Mouse (Mus musculus) limb, embryonic 14.5 days (tissue): ENCODE data around the gene Cdc42bpa. TPM values are rescaled to one million over a fixed set of nuclear protein-coding genes. Genes with fewer than 3 reads are reported as not detected.

ENCODE experiments used
- ATAC-seq: fragments of 200-750 bp; cut with Nextera tagmentation; 2 replicates; pipeline ENCODE4 v1.8.0; 2017; ENCODE audit warnings: low read depth, moderate number of reproducible peaks, moderate TSS enrichment; ENCODE audit not compliant: low FRiP score
- DNase-seq: peaks from one replicate; pipeline ENCODE4 v3.0.0-alpha.2; 2015; ENCODE audit warnings: low spot score
- H3K27ac ChIP-seq: fragments of 300-500 bp; sonication (generic); replicated peaks from 2 replicates; pipeline ENCODE4 v1.5.1; 2014; ENCODE audit warnings: low read depth, mild to moderate bottlenecking, low read length, moderate library complexity, mixed read lengths
- H3K27me3 ChIP-seq: fragments of 300-500 bp; sonication (generic); 2 replicates; pipeline ENCODE4 v1.6.1; 2014; ENCODE audit warnings: low read length, mixed read lengths; ENCODE audit not compliant: control insufficient read depth, insufficient read depth
- H3K36me3 ChIP-seq: fragments of 300-500 bp; sonication (generic); 2 replicates; pipeline ENCODE4 v1.6.1; 2014; ENCODE audit warnings: mild to moderate bottlenecking, low read length, moderate library complexity, mixed read lengths; ENCODE audit not compliant: control insufficient read depth, insufficient read depth
- H3K4me1 ChIP-seq: fragments of 300-500 bp; sonication (generic); 2 replicates; pipeline ENCODE4 v1.6.1; 2014; ENCODE audit warnings: antibody characterized with exemption, low read length, mixed read lengths; ENCODE audit not compliant: control insufficient read depth, insufficient read depth
- H3K4me2 ChIP-seq: fragments of 300-500 bp; sonication (generic); replicated peaks from 2 replicates; pipeline ENCODE4 v1.6.1; 2014; ENCODE audit warnings: low read depth, mild to moderate bottlenecking, low read length, moderate library complexity; ENCODE audit not compliant: severe bottlenecking
- H3K4me3 ChIP-seq: fragments of 300-500 bp; sonication (generic); replicated peaks from 2 replicates; pipeline ENCODE4 v1.5.1; 2014; ENCODE audit warnings: low read length
- H3K9ac ChIP-seq: fragments of 300-500 bp; sonication (generic); 2 replicates; pipeline ENCODE4 v1.6.1; 2014; ENCODE audit warnings: mild to moderate bottlenecking, low read depth, low read length, moderate library complexity; ENCODE audit not compliant: severe bottlenecking
- H3K9me3 ChIP-seq: fragments of 300-500 bp; sonication (generic); 2 replicates; pipeline ENCODE4 v1.6.1; 2016; ENCODE audit warnings: low read length; ENCODE audit not compliant: control insufficient read depth
- POLR2A ChIP-seq: fragments of 200-500 bp; IDR thresholded peaks from 2 replicates; pipeline ENCODE4 v1.8.0; 2012; ENCODE audit warnings: inconsistent platforms, mild to moderate bottlenecking, moderate library complexity, borderline replicate concordance; ENCODE audit not compliant: insufficient read depth, insufficient read length; ENCODE audit errors: extremely low read depth
- WGBS: fragments of 180-500 bp; shearing (Covaris S2); extraction: QIAGEN DNeasy Blood & Tissue Kit; methylation state at CpG from one replicate; pipeline ENCODE4 v1.1.7; 2014; 5-methylcytosine and 5-hydroxymethylcytosine counted together
- polyA plus RNA-seq, 2 experiments: library from polyadenylated mRNA; depleted of rRNA in 1 of 2; stranded (reverse) in 1 of 2; unstranded in 1 of 2; fragments of >200 nt; fragmentation: Nextera tagmentation in 1 of 2; extraction: Ambion mirVana in 1 of 2; gene quantifications; 2 replicates each; pipeline versions ENCODE4 v1.2.1 to v1.2.3; 2012 to 2014

Gene Cdc42bpa
- polyA plus RNA-seq, 2 experiments, result 16.8 to 29.1 TPM

DNA sequence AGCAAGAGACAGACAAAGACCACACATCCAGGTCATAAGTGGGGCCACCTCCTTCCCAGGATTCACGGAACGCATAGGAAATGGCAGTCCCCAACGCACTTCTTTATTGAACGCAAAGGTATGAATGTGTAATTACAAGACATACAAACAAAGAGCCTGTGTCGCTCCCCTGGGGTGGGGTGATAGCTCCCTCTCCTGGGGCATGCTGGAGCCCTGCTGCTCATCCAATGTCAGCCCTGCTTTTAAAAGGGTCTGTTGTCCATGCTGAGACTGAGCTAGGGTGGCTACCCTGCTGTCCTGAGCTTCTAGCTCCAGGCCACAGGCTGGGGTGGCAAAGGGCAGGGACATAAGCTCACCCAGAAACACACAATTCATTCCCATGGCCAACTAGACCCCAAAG, 206.3 kb downstream of the Cdc42bpa start:
- no peak overlapping the region for H3K4me2 ChIP-seq
- no peak overlapping the region for H3K27ac ChIP-seq
- peaks cover 34% of the 10 kb centered on the region for H3K36me3 ChIP-seq
- DNase-seq (no peak), ATAC-seq (no peak)
- no peaks in the 10 kb centered on the region for H3K9me3 ChIP-seq
- no peaks in the 10 kb centered on the region for H3K4me1 ChIP-seq
- TF ChIP-seq POLR2A, result no peak
- WGBS, result 88% methylated on average over 5 of the region's 5 CpGs
- no peak overlapping the region for H3K9ac ChIP-seq
- H3K4me3 ChIP-seq, result no peak overlapping the region
- H3K27me3 ChIP-seq, result no peaks in the 10 kb centered on the region

DNA sequence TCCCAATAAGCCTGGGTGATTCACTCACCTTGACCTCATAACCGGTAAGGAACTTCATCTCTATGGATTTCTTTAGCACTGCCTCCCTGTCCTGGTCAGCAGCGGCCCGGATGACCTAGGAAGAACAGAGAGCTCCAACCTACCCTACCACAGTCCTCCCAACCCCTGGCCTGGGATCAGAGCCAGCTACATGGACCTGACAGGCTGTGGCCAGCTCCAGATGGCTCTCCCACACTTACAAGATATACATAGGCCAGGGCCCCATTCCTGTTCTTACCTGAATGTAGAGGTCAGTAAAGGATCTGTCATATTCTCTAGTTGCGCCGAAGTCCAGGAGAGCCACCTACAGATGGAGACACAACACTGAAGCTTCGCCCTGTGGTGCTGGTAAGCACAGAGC, 208.0 kb downstream of the Cdc42bpa start:
- DNase-seq (no peak), ATAC-seq (no peak)
- Histone ChIP-seq H3K4me2 (no peak overlapping the region), H3K36me3 (peaks cover 18% of the 10 kb centered on the region), H3K27me3 (no peaks in the 10 kb centered on the region), H3K27ac (no peak overlapping the region), H3K9me3 (no peaks in the 10 kb centered on the region), H3K4me3 (no peak overlapping the region), H3K9ac (no peak overlapping the region), H3K4me1 (no peaks in the 10 kb centered on the region)
- no peak for TF ChIP-seq POLR2A
- 91% methylated on average over 6 of the region's 6 CpGs for WGBS

DNA sequence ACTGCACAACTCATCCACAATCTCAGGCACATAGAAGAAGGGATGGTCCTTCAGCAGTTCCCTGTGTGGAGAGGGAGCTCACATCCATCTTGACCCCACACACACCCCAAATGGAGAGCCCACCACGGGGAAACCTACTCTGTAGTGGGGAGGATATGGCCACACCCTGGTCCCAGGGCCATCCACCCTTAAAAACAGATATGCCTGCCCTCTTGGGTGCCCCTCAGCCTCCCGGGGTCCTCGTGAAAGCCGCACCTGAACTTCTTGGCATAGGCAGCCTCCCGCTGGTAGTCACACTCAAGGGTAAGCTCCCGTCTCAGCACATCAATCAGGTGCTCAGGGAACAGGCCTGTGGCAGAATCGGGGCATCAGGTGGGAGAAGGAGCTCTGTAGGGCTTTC, 208.9 kb downstream of the Cdc42bpa start:
- no peak for TF ChIP-seq POLR2A
- Histone ChIP-seq H3K4me3 (no peak overlapping the region), H3K9me3 (no peaks in the 10 kb centered on the region), H3K4me2 (no peak overlapping the region), H3K4me1 (no peaks in the 10 kb centered on the region), H3K9ac (no peak overlapping the region), H3K36me3 (peaks cover 13% of the 10 kb centered on the region), H3K27ac (no peak overlapping the region), H3K27me3 (no peaks in the 10 kb centered on the region)
- no peak for DNase-seq
- 91% methylated on average over 7 of the region's 7 CpGs for WGBS
- ATAC-seq, result no peak

DNA sequence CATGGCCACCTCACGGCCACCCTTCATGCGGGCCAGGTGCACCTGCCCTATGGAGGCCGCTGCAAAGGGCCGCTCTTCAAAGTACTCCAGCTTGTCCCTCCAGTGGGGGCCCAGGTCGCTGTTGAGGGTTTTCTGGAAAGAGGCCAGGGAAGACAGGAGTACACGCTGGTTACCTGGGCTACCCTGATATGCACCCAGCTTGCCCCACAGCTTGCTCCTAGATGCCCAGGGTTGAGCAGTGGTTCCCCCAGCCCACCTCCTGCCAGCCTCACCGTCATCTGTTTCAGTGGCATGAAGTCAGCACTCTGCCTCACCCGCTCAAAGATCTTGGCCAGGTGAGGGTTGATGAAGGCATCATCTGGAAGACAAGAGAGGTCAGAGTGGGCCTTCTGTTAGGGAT, 209.8 kb downstream of the Cdc42bpa start:
- Histone ChIP-seq H3K27me3 (no peaks in the 10 kb centered on the region), H3K4me1 (no peaks in the 10 kb centered on the region), H3K36me3 (peaks cover 13% of the 10 kb centered on the region), H3K9ac (no peak overlapping the region), H3K9me3 (no peaks in the 10 kb centered on the region), H3K4me3 (no peak overlapping the region), H3K4me2 (no peak overlapping the region), H3K27ac (no peak overlapping the region)
- no peak for TF ChIP-seq POLR2A
- no peak for DNase-seq
- no peak for ATAC-seq
- 86% methylated on average over 8 of the region's 8 CpGs for WGBS

DNA sequence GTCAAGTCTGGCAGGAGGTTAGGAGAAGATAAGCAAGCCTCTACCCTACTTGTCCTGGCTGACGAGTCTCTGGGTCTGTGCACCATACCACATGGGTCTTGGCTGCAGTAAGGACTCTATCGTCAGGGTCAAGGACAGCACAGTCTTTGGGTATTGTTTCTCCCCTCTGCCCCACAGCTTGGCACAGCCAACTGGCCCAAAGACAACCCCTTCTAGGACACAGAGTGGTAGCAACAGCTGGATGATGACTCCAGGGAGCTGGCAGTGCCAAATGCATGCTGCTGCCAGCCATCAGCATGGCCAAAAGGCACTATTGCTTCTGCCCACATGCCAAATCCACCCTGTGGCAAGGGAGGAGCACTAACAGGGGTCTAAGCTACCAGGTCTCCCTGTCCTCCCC, 211.6 kb downstream of the Cdc42bpa start:
- no peaks in the 10 kb centered on the region for H3K27me3 ChIP-seq
- H3K36me3 ChIP-seq, result peaks cover 6% of the 10 kb centered on the region; the same call in 1 of the 2 replicates
- ATAC-seq (no peak), DNase-seq (no peak)
- H3K9ac ChIP-seq, result no peak overlapping the region
- H3K4me1 ChIP-seq, result no peaks in the 10 kb centered on the region
- H3K9me3 ChIP-seq, result no peaks in the 10 kb centered on the region
- no peak for TF ChIP-seq POLR2A
- no peak overlapping the region for H3K4me3 ChIP-seq
- no peak overlapping the region for H3K27ac ChIP-seq
- H3K4me2 ChIP-seq, result no peak overlapping the region
- WGBS, result 88% methylated on average over 2 of the region's 2 CpGs

DNA sequence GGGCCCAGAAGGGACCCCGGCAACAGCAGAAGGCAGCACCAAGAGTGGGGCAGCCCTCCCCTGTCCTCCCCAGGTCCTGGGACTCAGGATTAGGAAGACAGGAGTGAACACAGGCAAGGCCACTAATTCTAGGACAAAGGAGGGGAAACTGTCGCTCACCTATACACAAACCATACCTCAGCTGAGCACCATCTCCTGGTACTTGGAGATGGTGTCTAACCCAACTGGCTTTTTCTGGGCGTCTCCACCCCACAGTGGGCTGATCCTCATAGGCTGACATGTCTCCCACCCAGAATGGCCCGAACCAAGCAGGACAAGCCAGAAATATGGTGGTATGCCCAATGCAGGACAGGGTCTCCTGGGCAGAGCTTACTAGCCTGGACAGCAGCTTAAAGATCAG, 212.3 kb downstream of the Cdc42bpa start:
- TF ChIP-seq POLR2A, result no peak
- H3K4me3 ChIP-seq, result no peak overlapping the region
- 81% methylated on average over 4 of the region's 4 CpGs for WGBS
- no peak overlapping the region for H3K4me2 ChIP-seq
- no peak for DNase-seq
- ATAC-seq, result no peak
- 0 out of 2 replicates have a peak, but pooled peaks cover 1% of the 10 kb centered on the region for H3K36me3 ChIP-seq
- H3K4me1 ChIP-seq, result no peaks in the 10 kb centered on the region
- H3K9me3 ChIP-seq, result no peaks in the 10 kb centered on the region
- H3K9ac ChIP-seq, result no peak overlapping the region
- H3K27ac ChIP-seq, result no peak overlapping the region
- H3K27me3 ChIP-seq, result no peaks in the 10 kb centered on the region
